Mouse (Mus musculus) stomach, embryonic 16.5 days (tissue): Measurements from ENCODE around the gene Btg4. TPM values are rescaled to one million over a fixed set of nuclear protein-coding genes. Genes with fewer than 3 reads are reported as not detected.
A peak's percentile ranks its signal among the peaks of the same experiment; 100 is the strongest.

ENCODE experiments used
- ATAC-seq: fragments of 200-750 bp; cut with Nextera tagmentation; 2 replicates; pipeline ENCODE4 v1.8.0; 2017; ENCODE audit warnings: moderate number of reproducible peaks, moderate TSS enrichment; ENCODE audit not compliant: insufficient read depth, low FRiP score
- H3K27ac ChIP-seq: fragments of 300-500 bp; sonication (generic); 2 replicates; pipeline ENCODE4 v1.5.1; 2014; ENCODE audit warnings: low read length
- H3K27me3 ChIP-seq: fragments of 300-500 bp; sonication (generic); 2 replicates; pipeline ENCODE4 v1.6.1; 2014; ENCODE audit warnings: low read length, control low read depth, mixed read lengths; ENCODE audit not compliant: control insufficient read depth, insufficient read depth
- H3K36me3 ChIP-seq: fragments of 300-500 bp; sonication (generic); 2 replicates; pipeline ENCODE4 v1.6.1; 2014; ENCODE audit warnings: low read length; ENCODE audit not compliant: control insufficient read depth, insufficient read depth
- H3K4me1 ChIP-seq: fragments of 300-500 bp; sonication (generic); 2 replicates; pipeline ENCODE4 v1.6.1; 2014; ENCODE audit warnings: low read length, control low read depth, mixed read lengths; ENCODE audit not compliant: control insufficient read depth, insufficient read depth
- H3K4me2 ChIP-seq: fragments of 300-500 bp; sonication (generic); 2 replicates; pipeline ENCODE4 v1.6.1; 2014; ENCODE audit warnings: low read depth, low read length, mixed read lengths
- H3K4me3 ChIP-seq: fragments of 300-500 bp; sonication (generic); replicated peaks from 2 replicates; pipeline ENCODE4 v1.5.1; 2014; ENCODE audit warnings: mild to moderate bottlenecking, low read length
- H3K9ac ChIP-seq: fragments of 300-500 bp; sonication (generic); 2 replicates; pipeline ENCODE4 v1.6.1; 2014; ENCODE audit warnings: low read length
- H3K9me3 ChIP-seq: fragments of 300-500 bp; sonication (generic); replicated peaks from 2 replicates; pipeline ENCODE4 v1.6.1; 2016; ENCODE audit warnings: low read length, control low read depth; ENCODE audit not compliant: control insufficient read depth
- WGBS: fragments of 180-500 bp; shearing (Covaris S2); extraction: QIAGEN DNeasy Blood & Tissue Kit; methylation state at CpG from one replicate; pipeline ENCODE4 v1.1.7; 2014; 5-methylcytosine and 5-hydroxymethylcytosine counted together
- polyA plus RNA-seq: library from polyadenylated mRNA; unstranded; fragments of >200 nt; fragmentation: Nextera tagmentation; extraction: Ambion mirVana; gene quantifications from 2 replicates; pipeline ENCODE4 v1.2.1, GENCODE M21; 2015

Btg4 gene
- polyA plus RNA-seq, 1 experiment from 2014 or later: not detected

GRCm38 (mm10) chr9:51143437-51143836, 82.7 kb downstream of the Btg4 start:
- Histone ChIP-seq H3K36me3 (no peaks in the 10 kb centered on the region), H3K9me3 (no peaks in the 10 kb centered on the region), H3K9ac (no peak overlapping the region), H3K4me3 (no peak overlapping the region), H3K4me2 (no peak overlapping the region), H3K27ac (no peak overlapping the region), H3K27me3 (no peaks in the 10 kb centered on the region), H3K4me1 (no peaks in the 10 kb centered on the region; the same call in 1 of the 2 replicates)
- 86% methylated on average over 1 of the region's 1 CpGs for WGBS
- no peak for ATAC-seq

GRCm38 (mm10) chr9:51144218-51144617, 83.5 kb downstream of the Btg4 start:
- H3K36me3 ChIP-seq: no peaks in the 10 kb centered on the region
- ATAC-seq: no peak
- no peak overlapping the region for H3K27ac ChIP-seq
- H3K4me3 ChIP-seq: no peak overlapping the region
- H3K4me2 ChIP-seq: no peak overlapping the region
- H3K27me3 ChIP-seq: no peaks in the 10 kb centered on the region
- no peaks in the 10 kb centered on the region for H3K9me3 ChIP-seq
- no peaks in the 10 kb centered on the region; the same call in 1 of the 2 replicates for H3K4me1 ChIP-seq
- no peak overlapping the region for H3K9ac ChIP-seq
- WGBS: 68% methylated on average over 6 of the region's 6 CpGs

GRCm38 (mm10) chr9:51146496-51146895, 85.8 kb downstream of the Btg4 start:
- Histone ChIP-seq H3K9me3 (no peaks in the 10 kb centered on the region), H3K27ac (no peak overlapping the region), H3K4me1 (no peaks in the 10 kb centered on the region; the same call in 1 of the 2 replicates), H3K4me3 (no peak overlapping the region), H3K36me3 (no peaks in the 10 kb centered on the region), H3K4me2 (no peak overlapping the region), H3K27me3 (no peaks in the 10 kb centered on the region), H3K9ac (no peak overlapping the region)
- ATAC-seq: no peak
- WGBS: 62% methylated on average over 4 of the region's 4 CpGs

- Histone ChIP-seq H3K9ac (no peak overlapping the region), H3K4me3 (no peak overlapping the region), H3K27me3 (no peaks in the 10 kb centered on the region), H3K4me1 (no peaks in the 10 kb centered on the region; the same call in 1 of the 2 replicates), H3K27ac (no peak overlapping the region), H3K9me3 (no peaks in the 10 kb centered on the region), H3K4me2 (no peak overlapping the region), H3K36me3 (no peaks in the 10 kb centered on the region)
- 80% methylated on average over 5 of the region's 5 CpGs for WGBS
- ATAC-seq: no peak
Observed at GRCm38 (mm10) chr9:51147294-51147693, 86.6 kb downstream of the Btg4 start.

GRCm38 (mm10) chr9:51152079-51152752, 91.5 kb downstream of the Btg4 start:
- 17% methylated on average over 13 of the region's 13 CpGs for WGBS
- H3K4me3 ChIP-seq: no peak overlapping the region
- H3K27me3 ChIP-seq: no peaks in the 10 kb centered on the region

GRCm38 (mm10) chr9:51161771-51162388, 101.2 kb downstream of the Btg4 start:
- Histone ChIP-seq H3K4me1 (no peaks in the 10 kb centered on the region), H3K4me2 (no peak overlapping the region), H3K36me3 (no peaks in the 10 kb centered on the region), H3K27me3 (no peaks in the 10 kb centered on the region), H3K27ac (no peak overlapping the region), H3K4me3 (no peak overlapping the region), H3K9ac (no peak overlapping the region), H3K9me3 (no peaks in the 10 kb centered on the region)
- WGBS: 24% methylated on average over 4 of the region's 4 CpGs
- ATAC-seq: peak; percentile 56; the same call in 1 of the 2 replicates

More at GRCm38 (mm10) chr9:51152079-51152752, 91.5 kb downstream of the Btg4 start:
- no peaks in the 10 kb centered on the region for H3K36me3 ChIP-seq
- ATAC-seq: peak; percentile 57; the same call in 1 of the 2 replicates
- H3K4me1 ChIP-seq: no peaks in the 10 kb centered on the region
- H3K4me2 ChIP-seq: peak overlapping the region; percentile 41
- no peak overlapping the region for H3K27ac ChIP-seq
- no peaks in the 10 kb centered on the region for H3K9me3 ChIP-seq
- 0 out of 2 replicates have a peak overlapping the region, but pooled peaks have one; percentile 7 for H3K9ac ChIP-seq

- Histone ChIP-seq H3K9me3 (no peaks in the 10 kb centered on the region), H3K4me2 (no peak overlapping the region), H3K36me3 (no peaks in the 10 kb centered on the region), H3K27me3 (no peaks in the 10 kb centered on the region), H3K4me1 (no peaks in the 10 kb centered on the region), H3K9ac (no peak overlapping the region), H3K4me3 (no peak overlapping the region), H3K27ac (no peak overlapping the region)
- ATAC-seq: no peak
- 76% methylated on average over 5 of the region's 5 CpGs for WGBS
Observed at GRCm38 (mm10) chr9:51163989-51164388, 103.3 kb downstream of the Btg4 start.

GRCm38 (mm10) chr9:51165312-51166180, 104.8 kb downstream of the Btg4 start, which contains the start of gene Gm32742:
Gene Gm32742, minus strand, starts transcription at chr9:51165517.
- H3K9ac ChIP-seq: peak within 1 kb of the TSS; percentile 23; the same call in 1 of the 2 replicates
- no peak within 1 kb of the TSS for H3K4me2 ChIP-seq
- H3K27ac ChIP-seq: no peak within 1 kb of the TSS
- no peak within 1 kb of the TSS for H3K4me3 ChIP-seq
- no peaks in the 10 kb centered on the region for H3K9me3 ChIP-seq
- H3K4me1 ChIP-seq: 0 out of 2 replicates have a peak, but pooled peaks cover 2% of the 10 kb centered on the region
- H3K36me3 ChIP-seq: no peaks in the 10 kb centered on the region
- no peaks in the 10 kb centered on the region for H3K27me3 ChIP-seq
- no peak for ATAC-seq
- WGBS: 29% methylated on average over 6 of the region's 6 CpGs
